Mouse (Mus musculus) MEL (cell line): ENCODE measurements at regions not wholly inside any gene's neighbourhood (a gene's known extent, or its start where the extent isn't known, plus 50 kb on each side); places are given as distances from the start of the nearest gene placed in this dataset.

Experiments used
- DNase-seq: peaks from one replicate; pipeline ENCODE4 v3.0.0; 2011; ENCODE audit warnings: low read depth, low spot score
- H3K27ac ChIP-seq: 2 replicates; pipeline ENCODE4 v1.5.1; 2012; ENCODE audit warnings: low read depth, mild to moderate bottlenecking, control low read depth, low read length, moderate library complexity; ENCODE audit not compliant: control insufficient read depth
- H3K27me3 ChIP-seq, 2 experiments: fragments of 150-350 bp in 1 of 2; sonication (generic) in 1 of 2; 2 replicates each; pipeline ENCODE4 v1.6.1; 2012; ENCODE audit warnings: low read length in 2 of 2, mild to moderate bottlenecking in 2 of 2, improper control_type of control experiment in 1 of 2, moderate library complexity in 1 of 2; ENCODE audit not compliant: insufficient read depth in 2 of 2, control insufficient read depth in 1 of 2
- H3K36me3 ChIP-seq, 2 experiments: 2 replicates each; pipeline ENCODE4 v1.6.1; 2012 to 2014; ENCODE audit warnings: low read length in 2 of 2, improper control_type of control experiment in 1 of 2, inconsistent platforms in 1 of 2, mild to moderate bottlenecking in 1 of 2; ENCODE audit not compliant: insufficient read depth in 2 of 2, control insufficient read depth in 1 of 2
- H3K4me1 ChIP-seq, 2 experiments: fragments of 150-350 bp in 1 of 2; sonication (generic) in 1 of 2; 2 replicates each; pipeline ENCODE4 v1.6.1; 2012; ENCODE audit warnings: low read length in 2 of 2, improper control_type of control experiment in 1 of 2, mild to moderate bottlenecking in 1 of 2; ENCODE audit not compliant: insufficient read depth in 2 of 2, control insufficient read depth in 1 of 2
- H3K4me3 ChIP-seq, 2 experiments: fragments of 150-350 bp in 1 of 2; sonication (generic) in 1 of 2; 2 replicates each; pipeline ENCODE4 v1.5.1; 2012; ENCODE audit warnings: low read depth in 2 of 2, low read length in 2 of 2, mild to moderate bottlenecking in 2 of 2, moderate library complexity in 2 of 2, control low read depth in 1 of 2, improper control_type of control experiment in 1 of 2; ENCODE audit not compliant: control insufficient read depth in 1 of 2, insufficient read depth in 1 of 2
- H3K79me2 ChIP-seq: 2 replicates; pipeline ENCODE4 v1.6.1; 2012; ENCODE audit warnings: mild to moderate bottlenecking, low read length, moderate library complexity; ENCODE audit not compliant: control insufficient read depth, poor library complexity, insufficient read depth
- H3K9ac ChIP-seq: 2 replicates; pipeline ENCODE4 v1.6.1; 2012; ENCODE audit warnings: low read depth, mild to moderate bottlenecking, control low read depth, low read length, moderate library complexity; ENCODE audit not compliant: control insufficient read depth, poor library complexity, severe bottlenecking
- H3K9me3 ChIP-seq: fragments of 150-350 bp; sonication (generic); replicated peaks from 2 replicates; pipeline ENCODE4 v1.6.1; 2012; ENCODE audit warnings: mild to moderate bottlenecking, low read length, improper control_type of control experiment, moderate library complexity; ENCODE audit not compliant: insufficient read depth
- CHD1 ChIP-seq: IDR thresholded peaks from 2 replicates; pipeline ENCODE4 v1.6.1; 2012; ENCODE audit warnings: low read depth, mild to moderate bottlenecking, inconsistent platforms, low read length, improper control_type of control experiment
- CHD2 ChIP-seq: IDR thresholded peaks from 2 replicates; pipeline ENCODE4 v1.6.1; 2011; ENCODE audit warnings: low read length, improper control_type of control experiment
- E2F4 ChIP-seq: IDR thresholded peaks from 2 replicates; pipeline ENCODE4 v1.6.1; 2011; ENCODE audit warnings: low read depth, low read length, improper control_type of control experiment, borderline replicate concordance
- ELF1 ChIP-seq: IDR thresholded peaks from 2 replicates; pipeline ENCODE4 v1.6.1; 2014; ENCODE audit warnings: low read depth, mild to moderate bottlenecking, inconsistent platforms, low read length, improper control_type of control experiment, moderate library complexity
- EP300 ChIP-seq, 2 experiments: IDR thresholded peaks; 2 replicates each; pipeline ENCODE4 v1.6.1; 2011; ENCODE audit warnings: improper control_type of control experiment in 2 of 2, low read length in 2 of 2, low read depth in 1 of 2, mild to moderate bottlenecking in 1 of 2
- ETS1 ChIP-seq: IDR thresholded peaks from 2 replicates; pipeline ENCODE4 v1.6.1; 2012; ENCODE audit warnings: low read depth, mild to moderate bottlenecking, inconsistent platforms, low read length, improper control_type of control experiment, moderate library complexity
- GABPA ChIP-seq: IDR thresholded peaks from 2 replicates; pipeline ENCODE4 v1.6.1; 2012; ENCODE audit warnings: low read depth, mild to moderate bottlenecking, inconsistent platforms, low read length, improper control_type of control experiment, moderate library complexity
- GATA1 ChIP-seq: IDR thresholded peaks from 2 replicates; pipeline ENCODE4 v1.6.1; 2011; ENCODE audit warnings: low read depth, low read length, improper control_type of control experiment
- JUND ChIP-seq: IDR thresholded peaks from 2 replicates; pipeline ENCODE4 v1.6.1; 2011; ENCODE audit warnings: low read depth, mild to moderate bottlenecking, improper control_type of control experiment, low read length
- KAT2A ChIP-seq: conservative IDR thresholded peaks from 2 replicates; pipeline ENCODE4 v1.6.1; 2012; ENCODE audit warnings: low read depth, low read length, improper control_type of control experiment, inconsistent platforms
- MAX ChIP-seq: IDR thresholded peaks from 2 replicates; pipeline ENCODE4 v1.6.1; 2011; ENCODE audit warnings: low read length, improper control_type of control experiment
- MAZ ChIP-seq: IDR thresholded peaks from 2 replicates; pipeline ENCODE4 v1.6.1; 2012; ENCODE audit warnings: low read depth, mild to moderate bottlenecking, inconsistent platforms, low read length, improper control_type of control experiment
- MEF2A ChIP-seq: IDR thresholded peaks from 2 replicates; pipeline ENCODE4 v1.6.1; 2014; ENCODE audit warnings: low read depth, mild to moderate bottlenecking, inconsistent platforms, low read length, improper control_type of control experiment; ENCODE audit not compliant: poor library complexity, insufficient replicate concordance, severe bottlenecking; ENCODE audit errors: extremely low read depth
- MXI1 ChIP-seq: IDR thresholded peaks from 2 replicates; pipeline ENCODE4 v1.6.1; 2011; ENCODE audit warnings: mild to moderate bottlenecking, low read depth, low read length, improper control_type of control experiment
- MYB ChIP-seq: IDR thresholded peaks from 2 replicates; pipeline ENCODE4 v1.6.1; 2011; ENCODE audit warnings: mild to moderate bottlenecking, low read depth, low read length, improper control_type of control experiment
- MYC ChIP-seq: IDR thresholded peaks from 2 replicates; pipeline ENCODE4 v1.6.1; 2011; ENCODE audit warnings: low read depth, mild to moderate bottlenecking, low read length, improper control_type of control experiment, moderate library complexity
- NELFE ChIP-seq: IDR thresholded peaks from 2 replicates; pipeline ENCODE4 v1.6.1; 2011; ENCODE audit warnings: low read depth, low read length, improper control_type of control experiment
- POLR2A ChIP-seq, 2 experiments: IDR thresholded peaks; 2 replicates each; pipeline ENCODE4 v1.6.1; 2011 to 2012; ENCODE audit warnings: low read length in 2 of 2, mild to moderate bottlenecking in 2 of 2, control low read depth in 1 of 2, improper control_type of control experiment in 1 of 2, low read depth in 1 of 2, moderate library complexity in 1 of 2; ENCODE audit not compliant: control insufficient read depth in 1 of 2, insufficient read depth in 1 of 2, poor library complexity in 1 of 2
- POLR2AphosphoS2 ChIP-seq: IDR thresholded peaks from 2 replicates; pipeline ENCODE4 v1.6.1; 2011; ENCODE audit warnings: low read length, improper control_type of control experiment
- RAD21 ChIP-seq: IDR thresholded peaks from 2 replicates; pipeline ENCODE4 v1.6.1; 2011; ENCODE audit warnings: mild to moderate bottlenecking, low read depth, low read length, improper control_type of control experiment
- RCOR1 ChIP-seq: IDR thresholded peaks from 2 replicates; pipeline ENCODE4 v1.6.1; 2012; ENCODE audit warnings: low read depth, mild to moderate bottlenecking, inconsistent platforms, low read length, improper control_type of control experiment
- SIN3A ChIP-seq: IDR thresholded peaks from 2 replicates; pipeline ENCODE4 v1.6.1; 2012; ENCODE audit warnings: low read length, improper control_type of control experiment, inconsistent platforms
- SMC3 ChIP-seq: IDR thresholded peaks from 2 replicates; pipeline ENCODE4 v1.6.1; 2011; ENCODE audit warnings: low read depth, low read length, improper control_type of control experiment
- TAL1 ChIP-seq: IDR thresholded peaks from 2 replicates; pipeline ENCODE4 v1.6.1; 2012; ENCODE audit warnings: mild to moderate bottlenecking, inconsistent platforms, low read length, moderate library complexity, mixed read lengths
- TBP ChIP-seq: IDR thresholded peaks from 2 replicates; pipeline ENCODE4 v1.8.0; 2011; ENCODE audit warnings: low read depth, low read length, improper control_type of control experiment
- ZC3H11A ChIP-seq: IDR thresholded peaks from 2 replicates; pipeline ENCODE4 v1.6.1; 2012; ENCODE audit warnings: low read depth, mild to moderate bottlenecking, inconsistent platforms, low read length, improper control_type of control experiment
- ZKSCAN1 ChIP-seq: IDR thresholded peaks from 2 replicates; pipeline ENCODE4 v1.6.1; 2012; ENCODE audit warnings: low read depth, mild to moderate bottlenecking, inconsistent platforms, low read length, improper control_type of control experiment, moderate library complexity
- ZMIZ1 ChIP-seq: IDR thresholded peaks from 2 replicates; pipeline ENCODE4 v1.6.1; 2012; ENCODE audit warnings: low read depth, mild to moderate bottlenecking, inconsistent platforms, low read length, improper control_type of control experiment, moderate library complexity

DNA sequence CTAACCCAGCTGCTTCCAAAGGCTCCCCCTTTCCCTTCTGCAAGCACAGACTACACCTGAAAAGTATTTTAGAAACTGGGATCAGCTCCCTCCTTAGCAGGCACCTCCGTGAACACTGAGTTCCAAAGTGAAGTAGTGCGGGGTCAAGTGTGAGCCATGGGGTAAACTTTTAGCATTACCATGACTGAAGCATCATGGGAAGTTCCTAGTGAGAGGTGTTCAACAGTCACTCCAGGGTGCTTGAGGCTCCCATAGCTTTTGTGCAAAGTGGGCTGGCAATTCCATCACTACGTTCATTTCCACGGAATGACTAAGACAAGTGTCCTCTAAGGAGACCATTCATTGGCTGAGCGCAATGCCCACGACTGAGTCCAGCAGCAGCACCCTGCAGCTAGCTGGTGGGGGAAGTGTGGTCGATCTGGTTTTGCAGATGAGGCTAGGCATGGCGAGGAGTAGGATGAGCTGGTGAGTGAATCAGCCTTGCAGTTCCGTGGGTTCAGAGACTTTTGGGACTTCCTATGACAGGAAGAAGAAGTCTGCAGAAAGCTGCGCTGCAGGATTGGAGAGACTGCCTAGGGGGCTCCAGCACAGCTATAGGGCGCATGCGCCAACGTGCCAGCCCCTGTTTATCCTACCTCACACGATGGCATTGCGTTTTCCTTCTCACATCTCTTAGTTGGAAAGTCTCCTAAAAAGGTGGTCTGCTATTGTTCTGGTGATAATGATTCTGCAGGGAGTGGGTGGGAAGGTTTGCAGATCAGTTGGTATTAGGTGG is 73.4 kb downstream of the Fam43a start:
- Histone ChIP-seq H3K27me3 (peaks cover 4 to 8% of the 10 kb centered on the region in 2 experiments), H3K27ac (no peak overlapping the region), H3K79me2 (no peaks in the 10 kb centered on the region), H3K4me3 (no peak overlapping the region), H3K36me3 (no peaks in the 10 kb centered on the region), H3K9ac (no peak overlapping the region), H3K9me3 (no peaks in the 10 kb centered on the region), H3K4me1 (no peaks in the 10 kb centered on the region)
- TF ChIP-seq MAX = no peak
- TF ChIP-seq TBP = no peak
- TF ChIP-seq ELF1 = no peak
- TF ChIP-seq POLR2A (IDR thresholded peaks at IDR 0.05; ENCODE audit: control insufficient read depth in 1 of 2, insufficient read depth in 1 of 2, low read depth in 1 of 2, low read length in 2 of 2, poor library complexity in 1 of 2) = no peak
- no peak for TF ChIP-seq MXI1
- TF ChIP-seq RAD21 = no peak
- no peak for TF ChIP-seq CHD1
- no peak for TF ChIP-seq GABPA
- TF ChIP-seq E2F4 = no peak
- no peak for TF ChIP-seq ZC3H11A
- no peak for TF ChIP-seq MAZ
- TF ChIP-seq GATA1 = no peak
- TF ChIP-seq KAT2A = no peak
- no peak for TF ChIP-seq NELFE
- no peak for TF ChIP-seq CHD2
- no peak for DNase-seq

DNA sequence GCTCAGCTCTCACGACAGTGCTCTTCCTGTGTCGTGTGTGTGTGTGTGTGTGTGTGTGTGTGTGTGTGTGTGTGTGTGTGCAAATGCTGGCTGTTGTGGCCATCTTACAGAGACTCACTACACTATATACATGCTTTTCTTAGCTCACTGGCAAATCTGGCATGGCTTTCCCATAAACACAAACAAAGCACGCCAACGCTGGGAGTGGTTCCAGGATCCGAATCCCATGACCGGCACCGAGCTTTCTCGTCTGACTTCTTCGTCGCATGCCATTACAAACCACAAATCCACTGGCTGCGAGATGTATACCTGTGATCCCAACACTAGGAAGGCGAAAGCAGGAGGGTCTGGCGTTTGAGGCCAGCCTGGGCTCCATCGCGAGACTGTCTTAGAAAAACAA is 74.1 kb downstream of the Fam43a start:
- TF ChIP-seq RCOR1 (no peak), MAZ (no peak)
- DNase-seq = no peak

GRCm38 (mm10) chr16:30675829-30676228 is 76.3 kb downstream of the Fam43a start:
- Histone ChIP-seq H3K4me1 (no peaks in the 10 kb centered on the region), H3K9me3 (no peaks in the 10 kb centered on the region), H3K9ac (no peak overlapping the region), H3K27ac (no peak overlapping the region), H3K27me3 (peaks cover 0 to 9% of the 10 kb centered on the region in 2 experiments; a peak in 2 of 4 replicates), H3K79me2 (no peaks in the 10 kb centered on the region), H3K4me3 (no peak overlapping the region), H3K36me3 (no peaks in the 10 kb centered on the region)
- no peak for DNase-seq
- TF ChIP-seq EP300 (IDR thresholded peaks at IDR 0.05; ENCODE audit: low read depth in 1 of 2, low read length in 2 of 2) (no peak), CHD2 (no peak), MYB (no peak), TAL1 (no peak), ZKSCAN1 (no peak), MAZ (no peak), GATA1 (no peak), POLR2AphosphoS2 (no peak), NELFE (no peak), SIN3A (no peak), ETS1 (no peak), MEF2A (no peak), JUND (no peak), SMC3 (no peak), MYC (no peak), ZMIZ1 (no peak)

More for the DNA sequence above, 74.1 kb downstream of the Fam43a start:
- H3K36me3 ChIP-seq = no peaks in the 10 kb centered on the region
- no peak overlapping the region for H3K9ac ChIP-seq
- no peaks in the 10 kb centered on the region for H3K4me1 ChIP-seq
- no peaks in the 10 kb centered on the region for H3K9me3 ChIP-seq
- no peak overlapping the region for H3K4me3 ChIP-seq
- peaks cover 4 to 6% of the 10 kb centered on the region in 2 experiments for H3K27me3 ChIP-seq
- H3K79me2 ChIP-seq = no peaks in the 10 kb centered on the region
- no peak overlapping the region for H3K27ac ChIP-seq
